Comparison of ENCODE assay signal across 19 mouse cellular contexts in genomic region chr11:65237896-65238295, GRCm38 (mm10). TPM values are rescaled to one million over a fixed set of nuclear protein-coding genes. Genes with fewer than 3 reads are reported as not detected.
"Had no signal": no experiment of that assay in that cellular context is flagged by ENCODE, and none has a peak within 500 bp of the region (broad histone marks: within the 10 kb centered on the region; RNA-seq: fewer than 3 reads in every experiment).

No protein-coding gene starts in this region.

- ATAC-seq: liver, embryonic 12.5 days had no signal

- H3K4me2 ChIP-seq: limb, embryonic 13.5 days; liver, embryonic 12.5 days; liver, embryonic 15.5 days; lung, embryonic 15.5 days; midbrain, embryonic 11.5 days had no signal

- H3K9me3 ChIP-seq: limb, embryonic 10.5 days; limb, embryonic 13.5 days; liver, embryonic 12.5 days; liver, embryonic 15.5 days; lung, embryonic 15.5 days had no signal

- H3K27ac ChIP-seq: kidney, postnatal 0 days; layer of hippocampus, adult 2 months; limb, embryonic 10.5 days; limb, embryonic 13.5 days; liver, embryonic 12.5 days; liver, embryonic 15.5 days; lung, embryonic 15.5 days had no signal

- H3K4me3 ChIP-seq: layer of hippocampus, adult 2 months; limb, embryonic 10.5 days; limb, embryonic 13.5 days; liver, embryonic 12.5 days; liver, embryonic 15.5 days; lung, embryonic 15.5 days had no signal

- H3K27me3 ChIP-seq: limb, embryonic 13.5 days; liver, embryonic 12.5 days; liver, embryonic 15.5 days; lung, embryonic 15.5 days had no signal

- H3K4me1 ChIP-seq: limb, embryonic 13.5 days; liver, embryonic 12.5 days; liver, embryonic 15.5 days; lung, embryonic 15.5 days had no signal

- H3K9ac ChIP-seq: limb, embryonic 13.5 days; liver, embryonic 12.5 days; liver, embryonic 15.5 days; lung, embryonic 15.5 days had no signal

- DNase-seq: kidney, postnatal 25 days; layer of hippocampus, adult 9-11 months; liver; lung, adult 18-20 months; lung, postnatal 10 days; lung, postnatal 4 days; midbrain, embryonic 14.5 days; thymus, adult 18-20 months; thymus, postnatal 36 days had no signal

- H3K36me3 ChIP-seq: limb, embryonic 10.5 days; limb, embryonic 13.5 days; liver, embryonic 12.5 days; liver, embryonic 15.5 days; lung, embryonic 15.5 days had no signal

RNA-seq across cellular contexts. Expression of gene Myocd, which starts 31.9 kb away (rescaled TPM):
- total RNA-seq: megakaryocyte progenitor cell, adult 5-6 weeks; megakaryocyte-erythroid progenitor cell, adult 5-6 weeks had no signal
